Mouse (Mus musculus) embryonic facial prominence, embryonic 13.5 days (tissue): ENCODE results near the gene Gimap8. TPM values are rescaled to one million over a fixed set of nuclear protein-coding genes. Genes with fewer than 3 reads are reported as not detected.
A peak's percentile ranks its signal among the peaks of the same experiment; 100 is the strongest.
"Not testable (repeated sequence)": the region's sequence is repeated elsewhere in the genome, so short reads cannot be mapped to it uniquely, and the experiment has no call there.

Experiments used
- ATAC-seq: fragments of 200-750 bp; cut with Nextera tagmentation; 2 replicates; pipeline ENCODE4 v1.8.0; 2017; ENCODE audit warnings: low read depth; ENCODE audit not compliant: insufficient number of reproducible peaks, insufficient read depth, low FRiP score, low TSS enrichment
- H3K27ac ChIP-seq: fragments of 300-500 bp; sonication (generic); 2 replicates; pipeline ENCODE4 v1.5.1; 2015; ENCODE audit warnings: moderate library complexity, mild to moderate bottlenecking, inconsistent platforms
- H3K27me3 ChIP-seq: fragments of 300-500 bp; sonication (generic); 2 replicates; pipeline ENCODE4 v1.6.1; 2015; ENCODE audit warnings: mild to moderate bottlenecking, inconsistent platforms
- H3K36me3 ChIP-seq: fragments of 300-500 bp; sonication (generic); 2 replicates; pipeline ENCODE4 v1.6.1; 2015; ENCODE audit warnings: mild to moderate bottlenecking, inconsistent platforms
- H3K4me1 ChIP-seq: fragments of 300-500 bp; sonication (generic); 2 replicates; pipeline ENCODE4 v1.6.1; 2015; ENCODE audit warnings: inconsistent platforms
- H3K4me2 ChIP-seq: fragments of 300-500 bp; sonication (generic); 2 replicates; pipeline ENCODE4 v1.6.1; 2015; ENCODE audit warnings: moderate library complexity, mild to moderate bottlenecking, inconsistent platforms
- H3K4me3 ChIP-seq: fragments of 300-500 bp; sonication (generic); 2 replicates; pipeline ENCODE4 v1.5.1; 2015; ENCODE audit warnings: mild to moderate bottlenecking, inconsistent platforms
- H3K9ac ChIP-seq: fragments of 300-500 bp; sonication (generic); 2 replicates; pipeline ENCODE4 v1.6.1; 2015; ENCODE audit warnings: mild to moderate bottlenecking, inconsistent platforms
- H3K9me3 ChIP-seq: fragments of 300-500 bp; sonication (generic); 2 replicates; pipeline ENCODE4 v1.6.1; 2016; ENCODE audit warnings: inconsistent platforms
- WGBS: fragments of 180-500 bp; shearing (Covaris S2); methylation state at CpG from one replicate; pipeline ENCODE4 v1.1.7; 2015; ENCODE audit warnings: mixed read lengths; 5-methylcytosine and 5-hydroxymethylcytosine counted together
- polyA plus RNA-seq: library from polyadenylated mRNA; unstranded; fragments of >200 nt; fragmentation: Nextera tagmentation; extraction: Ambion mirVana; gene quantifications from 2 replicates; pipeline ENCODE4 v1.2.1, GENCODE M21; 2015

Gimap8 gene
- 0.46 and 0.98 TPM in 2 replicates for polyA plus RNA-seq

- H3K4me2 ChIP-seq, result no peak within 1 kb of the TSS
- no peak within 1 kb of the TSS for H3K4me3 ChIP-seq
- no peak for ATAC-seq
- no peaks in the 10 kb centered on the region for H3K36me3 ChIP-seq
- H3K9me3 ChIP-seq, result no peaks in the 10 kb centered on the region
- H3K9ac ChIP-seq, result no peak within 1 kb of the TSS
- no peaks in the 10 kb centered on the region for H3K4me1 ChIP-seq
- H3K27ac ChIP-seq, result no peak within 1 kb of the TSS
- 49% methylated on average over 3 of the region's 3 CpGs for WGBS
- no peaks in the 10 kb centered on the region; the same call in 1 of the 2 replicates for H3K27me3 ChIP-seq
These were observed at the start of gene Gimap8 for GRCm38 (mm10) chr6:48646995-48647394. TSS of gene Gimap8 (plus strand) at chr6:48647234.

- H3K9me3 ChIP-seq, result peaks cover 23% of the 10 kb centered on the region
- H3K36me3 ChIP-seq, result peaks cover 46% of the 10 kb centered on the region
- no peak overlapping the region; the same call in 1 of the 2 replicates for H3K4me2 ChIP-seq
- 89% methylated on average over 1 of the region's 1 CpGs for WGBS
- H3K4me3 ChIP-seq, result no peak overlapping the region
- ATAC-seq, result no peak
- H3K27me3 ChIP-seq, result no peaks in the 10 kb centered on the region
- no peak overlapping the region for H3K9ac ChIP-seq
- no peak overlapping the region for H3K27ac ChIP-seq
- peaks cover 14% of the 10 kb centered on the region for H3K4me1 ChIP-seq
These were observed 46.4 kb upstream of the Gimap8 start for GRCm38 (mm10) chr6:48600594-48600993.

GRCm38 (mm10) chr6:48601271-48602079, 45.6 kb upstream of the Gimap8 start, which contains the start of gene Zfp775:
TSS of gene Zfp775 (plus strand) at chr6:48602063.
- peaks cover 38% of the 10 kb centered on the region for H3K36me3 ChIP-seq
- peak within 1 kb of the TSS; percentile 87 for H3K9ac ChIP-seq
- H3K4me3 ChIP-seq, result peak within 1 kb of the TSS; percentile 78
- peak within 1 kb of the TSS; percentile 82 for H3K27ac ChIP-seq
- H3K4me2 ChIP-seq, result peak within 1 kb of the TSS; percentile 92
- peaks cover 14% of the 10 kb centered on the region for H3K4me1 ChIP-seq
- ATAC-seq, result peak; percentile 96
- no peaks in the 10 kb centered on the region for H3K27me3 ChIP-seq
- H3K9me3 ChIP-seq, result peaks cover 18% of the 10 kb centered on the region
- 4% methylated on average over 42 of the region's 42 CpGs for WGBS

DNA sequence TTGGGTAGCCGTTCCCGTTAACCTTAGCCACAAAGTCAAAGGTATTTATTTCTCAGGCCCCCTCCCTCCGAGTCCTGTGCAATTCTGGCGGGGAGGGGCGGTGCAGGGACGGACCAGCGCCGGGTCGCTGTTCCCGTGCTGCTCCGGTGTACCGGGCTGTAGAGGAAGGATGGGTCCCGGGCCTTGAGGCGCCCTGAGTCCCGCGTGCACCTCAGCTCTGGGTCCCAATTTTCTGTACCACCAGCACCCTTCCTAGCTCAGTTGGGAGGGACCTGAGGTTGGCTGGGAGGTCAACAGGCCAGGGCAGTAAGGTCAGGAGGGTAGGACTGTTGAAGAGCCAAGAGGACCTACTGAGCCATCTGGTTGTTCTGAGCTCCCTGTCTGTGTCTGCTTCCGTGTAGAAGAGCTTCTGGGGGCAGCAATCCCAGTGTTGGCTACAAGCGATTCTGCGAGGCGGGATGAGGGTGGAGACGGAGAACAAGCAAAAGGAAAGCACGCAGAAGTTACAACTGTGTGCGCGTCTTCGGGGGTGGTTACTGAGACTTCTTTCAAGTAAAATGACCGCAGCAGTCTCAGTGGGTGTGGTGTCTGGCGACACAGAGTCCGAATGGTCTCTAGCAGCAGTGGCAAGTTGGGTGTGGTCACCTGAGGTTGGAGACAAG, 44.8 kb upstream of the Gimap8 start:
- no peaks in the 10 kb centered on the region for H3K27me3 ChIP-seq
- H3K4me2 ChIP-seq, result peak overlapping the region; percentile 92
- WGBS, result 0% methylated on average over 28 of the region's 28 CpGs
- H3K4me3 ChIP-seq, result peak overlapping the region; percentile 78
- H3K27ac ChIP-seq, result peak overlapping the region; percentile 82
- peak overlapping the region; percentile 87 for H3K9ac ChIP-seq
- ATAC-seq, result peak; percentile 73
- H3K4me1 ChIP-seq, result peaks cover 14% of the 10 kb centered on the region
- peaks cover 11% of the 10 kb centered on the region for H3K9me3 ChIP-seq
- H3K36me3 ChIP-seq, result peaks cover 30% of the 10 kb centered on the region

GRCm38 (mm10) chr6:48608124-48608523, 38.9 kb upstream of the Gimap8 start:
- Histone ChIP-seq H3K9me3 (no peaks in the 10 kb centered on the region), H3K4me3 (no peak overlapping the region), H3K9ac (no peak overlapping the region), H3K4me1 (no peaks in the 10 kb centered on the region; the same call in 1 of the 2 replicates), H3K27ac (no peak overlapping the region), H3K4me2 (no peak overlapping the region), H3K36me3 (peaks cover 6% of the 10 kb centered on the region), H3K27me3 (no peaks in the 10 kb centered on the region)
- no peak for ATAC-seq
- WGBS, result 53% methylated on average over 2 of the region's 2 CpGs

GRCm38 (mm10) chr6:48609512-48609911, 37.5 kb upstream of the Gimap8 start:
- H3K27me3 ChIP-seq, result no peaks in the 10 kb centered on the region
- no peaks in the 10 kb centered on the region for H3K9me3 ChIP-seq
- no peak for ATAC-seq
- no peaks in the 10 kb centered on the region for H3K4me1 ChIP-seq
- H3K27ac ChIP-seq, result no peak overlapping the region
- no peak overlapping the region for H3K4me3 ChIP-seq
- H3K4me2 ChIP-seq, result no peak overlapping the region
- no peak overlapping the region for H3K9ac ChIP-seq
- WGBS, result 65% methylated on average over 7 of the region's 7 CpGs
- peaks cover 18% of the 10 kb centered on the region for H3K36me3 ChIP-seq

DNA sequence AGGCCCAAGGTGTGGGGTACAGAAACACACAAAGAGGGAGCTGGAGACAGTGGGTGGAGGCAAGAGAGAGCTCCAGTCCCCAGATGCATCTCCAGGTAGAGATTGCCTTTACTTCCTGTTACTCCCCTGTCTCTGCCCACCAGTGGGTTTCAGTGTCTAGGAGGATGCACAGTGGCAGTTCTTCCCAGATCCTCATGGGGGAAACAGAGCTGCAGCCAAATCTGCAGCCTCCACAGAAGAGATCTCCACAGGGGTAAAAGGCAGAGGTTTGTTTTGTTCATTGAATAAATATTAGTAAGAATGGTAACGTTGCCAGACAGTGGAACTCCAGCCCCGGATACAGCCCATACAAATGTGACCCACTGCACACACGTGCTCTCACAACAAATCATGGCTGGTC, 36.4 kb upstream of the Gimap8 start:
- no peaks in the 10 kb centered on the region for H3K27me3 ChIP-seq
- no peak for ATAC-seq
- H3K36me3 ChIP-seq, result peaks cover 27% of the 10 kb centered on the region

DNA sequence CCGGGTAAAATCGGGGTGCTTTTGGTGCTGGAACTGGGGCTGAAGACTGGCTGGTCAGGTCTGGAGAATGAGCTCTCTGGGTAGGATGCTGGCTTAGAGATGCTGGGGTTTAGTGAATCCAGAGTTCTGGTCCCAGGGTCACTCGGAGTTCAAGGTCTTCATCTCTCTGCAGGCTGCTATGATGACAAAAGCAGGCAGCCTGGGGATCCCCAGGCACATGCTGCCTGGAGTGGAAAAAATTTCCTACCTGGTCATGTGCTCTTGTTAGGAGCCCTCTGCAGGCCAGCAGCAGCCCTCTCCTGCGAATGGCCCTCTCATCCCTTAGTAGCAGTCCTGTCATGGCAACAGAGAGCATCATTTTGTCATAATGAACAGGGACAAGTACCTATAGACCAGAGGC, 33.6 kb upstream of the Gimap8 start:
- WGBS, result 86% methylated on average over 4 of the region's 4 CpGs
- Histone ChIP-seq H3K4me3 (no peak overlapping the region), H3K36me3 (peaks cover 37% of the 10 kb centered on the region), H3K27me3 (no peaks in the 10 kb centered on the region), H3K27ac (no peak overlapping the region), H3K4me2 (no peak overlapping the region), H3K4me1 (no peaks in the 10 kb centered on the region), H3K9me3 (no peaks in the 10 kb centered on the region), H3K9ac (no peak overlapping the region)
- ATAC-seq, result no peak

More for the DNA sequence above, 36.4 kb upstream of the Gimap8 start:
- H3K9me3 ChIP-seq, result no peaks in the 10 kb centered on the region
- no peak overlapping the region for H3K4me2 ChIP-seq
- no peak overlapping the region for H3K9ac ChIP-seq
- H3K4me1 ChIP-seq, result no peaks in the 10 kb centered on the region
- no peak overlapping the region for H3K4me3 ChIP-seq
- WGBS, result 84% methylated on average over 3 of the region's 3 CpGs
- H3K27ac ChIP-seq, result no peak overlapping the region

- no peak overlapping the region for H3K27ac ChIP-seq
- no peak for ATAC-seq
- WGBS, result 92% methylated on average over 5 of the region's 5 CpGs
These were observed 32.3 kb upstream of the Gimap8 start for GRCm38 (mm10) chr6:48614756-48615155.

GRCm38 (mm10) chr6:48620031-48620430, 27.0 kb upstream of the Gimap8 start:
- Histone ChIP-seq H3K9me3 (no peaks in the 10 kb centered on the region), H3K4me1 (no peaks in the 10 kb centered on the region), H3K27ac (no peak overlapping the region), H3K4me3 (no peak overlapping the region), H3K36me3 (peaks cover 47% of the 10 kb centered on the region), H3K9ac (no peak overlapping the region), H3K27me3 (peaks cover 1% of the 10 kb centered on the region; the same call in 1 of the 2 replicates), H3K4me2 (no peak overlapping the region)
- ATAC-seq, result no peak
- 94% methylated on average over 30 of the region's 30 CpGs for WGBS

More at GRCm38 (mm10) chr6:48614756-48615155, 32.3 kb upstream of the Gimap8 start:
- H3K9ac ChIP-seq, result no peak overlapping the region
- H3K4me1 ChIP-seq, result no peaks in the 10 kb centered on the region
- no peak overlapping the region for H3K4me3 ChIP-seq
- H3K27me3 ChIP-seq, result no peaks in the 10 kb centered on the region
- H3K36me3 ChIP-seq, result peaks cover 47% of the 10 kb centered on the region
- no peak overlapping the region for H3K4me2 ChIP-seq
- H3K9me3 ChIP-seq, result no peaks in the 10 kb centered on the region

GRCm38 (mm10) chr6:48622186-48622843, 24.7 kb upstream of the Gimap8 start:
- 88% methylated on average over 8 of the region's 8 CpGs for WGBS
- peaks cover 22% of the 10 kb centered on the region for H3K27me3 ChIP-seq

More at GRCm38 (mm10) chr6:48622186-48622843, 24.7 kb upstream of the Gimap8 start:
- not testable (repeated sequence) for H3K27ac ChIP-seq, H3K9me3 ChIP-seq, H3K4me1 ChIP-seq, H3K9ac ChIP-seq, H3K4me3 ChIP-seq, H3K4me2 ChIP-seq, ATAC-seq
- peaks cover 37% of the 10 kb centered on the region for H3K36me3 ChIP-seq
